Mouse (Mus musculus): Measurements from ENCODE around the gene Ntmt1. TPM values are rescaled to one million over a fixed set of nuclear protein-coding genes. Genes with fewer than 3 reads are reported as not detected.

Gene Ntmt1
- total RNA-seq, 2 experiments from 2014 or later, result 32.1 to 32.5 TPM

DNA sequence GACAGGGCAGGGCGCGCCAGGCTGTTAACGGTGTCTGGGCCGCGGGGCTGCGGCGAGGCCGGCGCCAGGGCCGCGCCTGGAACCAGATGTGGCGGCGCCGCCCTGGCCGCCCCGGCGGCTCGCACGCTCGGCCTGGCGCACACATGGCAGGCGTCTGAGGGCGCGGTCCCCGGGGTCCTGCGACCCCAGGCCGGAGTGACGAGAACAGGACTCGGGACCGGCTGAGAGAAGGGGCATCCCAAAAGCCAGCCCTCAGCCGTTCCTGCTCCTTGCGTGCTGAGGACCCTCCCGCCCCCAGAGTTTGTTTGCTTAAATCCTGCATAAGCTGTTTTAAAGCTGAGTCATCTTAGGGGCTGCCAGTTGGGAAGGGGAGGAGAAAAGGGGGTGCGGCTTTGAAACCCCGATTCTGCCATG, 57.3 kb downstream of the Ntmt1 start:
- no peak for DNase-seq (ENCODE audit: low spot score in 2 of 2)

DNA sequence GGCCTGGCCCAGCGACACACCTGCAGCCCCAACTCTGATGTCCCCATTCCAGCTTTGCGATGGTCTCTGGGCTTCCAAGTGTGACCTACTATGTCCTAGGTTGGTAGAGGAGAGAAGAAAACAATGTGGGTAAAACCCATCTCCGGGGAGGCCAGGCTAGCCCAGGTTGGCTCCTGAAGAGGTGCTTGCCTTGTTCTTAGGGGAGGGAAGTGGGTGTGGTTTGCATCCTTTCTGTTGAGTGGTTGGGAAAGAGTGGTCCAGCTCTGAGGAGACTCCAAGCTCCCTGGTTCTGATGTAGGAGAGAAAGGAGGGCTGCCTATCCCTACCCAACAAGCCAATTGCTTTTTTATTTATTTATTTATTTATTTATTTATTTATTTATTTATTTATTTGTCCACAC, 57.8 kb downstream of the Ntmt1 start:
- DNase-seq (ENCODE audit: low spot score in 2 of 2), result no peak

DNA sequence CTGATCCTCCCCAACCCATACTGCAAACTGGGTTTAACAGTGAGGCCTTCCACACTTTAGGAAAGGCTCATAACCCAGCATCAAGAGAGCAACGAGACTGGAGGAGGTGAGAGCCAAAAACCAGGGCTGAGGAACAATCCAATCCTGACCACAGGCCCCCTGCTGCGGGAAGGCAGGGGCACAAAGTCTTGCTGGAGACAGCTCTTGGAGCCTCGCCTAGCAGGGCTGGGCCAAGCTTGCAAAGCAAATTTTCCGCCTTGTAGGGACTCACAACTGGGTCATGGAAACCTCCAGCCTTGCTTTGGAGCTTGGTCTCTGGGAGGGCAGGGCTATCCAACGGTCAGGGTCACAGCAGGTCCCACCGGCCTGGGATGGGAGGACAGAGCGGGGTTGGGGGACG, 63.2 kb downstream of the Ntmt1 start:
- DNase-seq (ENCODE audit: low spot score in 2 of 2), result peak in 1 of 2 experiments; percentile 33

Other genes with a start within 250 kb of the Ntmt1 start
- 1 to 10 TPM; 4.5 to 5.3 TPM for gene Cstad, start 212.8 kb upstream of the Ntmt1 start, total RNA-seq (2021)
- 1 to 10 TPM; 4.9 to 5.2 TPM for gene 1700001O22Rik, start 4.2 kb upstream of the Ntmt1 start, total RNA-seq (2021)
- 10 to 100 TPM; 40.2 to 43.3 TPM for gene Asb6, start 22.5 kb downstream of the Ntmt1 start, total RNA-seq (2021)
- gene Prrx2, start 27.1 kb downstream of the Ntmt1 start, total RNA-seq (2021), result 1 to 10 TPM in 1 of 2 experiments, under 1 TPM in 1; 0.94 to 1.9 TPM
- 1 to 10 TPM; 2.5 to 5.2 TPM for gene Ptges, start 122.0 kb downstream of the Ntmt1 start, total RNA-seq (2021)
- 10 to 100 TPM; 32.3 to 38.3 TPM for gene Tor1b, start 145.1 kb downstream of the Ntmt1 start, total RNA-seq (2021)
- 10 to 100 TPM; 49.5 to 51.4 TPM for gene Tor1a, start 160.1 kb downstream of the Ntmt1 start, total RNA-seq (2021)
- 10 to 100 TPM; 68.0 to 68.2 TPM for gene BC005624, start 174.4 kb downstream of the Ntmt1 start, total RNA-seq (2021)
- 10 to 100 TPM; 86.5 to 90.9 TPM for gene Usp20, start 174.5 kb downstream of the Ntmt1 start, total RNA-seq (2021)